Mouse (Mus musculus) liver, embryonic 14.5 days (tissue): ENCODE measurements around the gene Chrm3.

ENCODE experiments used
- CTCF ChIP-seq: IDR thresholded peaks from 2 replicates; pipeline ENCODE4 v1.5.1; 2016; ENCODE audit warnings: antibody characterized with exemption, low read depth, control low read depth
- EP300 ChIP-seq: IDR thresholded peaks from 2 replicates; pipeline ENCODE4 v1.6.1; 2016; ENCODE audit warnings: antibody characterized with exemption, low read depth

GRCm38 (mm10) chr13:10360777-10361176 lies at the start of gene Chrm3:
- TF ChIP-seq CTCF (no peak), EP300 (no peak)
